In the genomic region with DNA sequence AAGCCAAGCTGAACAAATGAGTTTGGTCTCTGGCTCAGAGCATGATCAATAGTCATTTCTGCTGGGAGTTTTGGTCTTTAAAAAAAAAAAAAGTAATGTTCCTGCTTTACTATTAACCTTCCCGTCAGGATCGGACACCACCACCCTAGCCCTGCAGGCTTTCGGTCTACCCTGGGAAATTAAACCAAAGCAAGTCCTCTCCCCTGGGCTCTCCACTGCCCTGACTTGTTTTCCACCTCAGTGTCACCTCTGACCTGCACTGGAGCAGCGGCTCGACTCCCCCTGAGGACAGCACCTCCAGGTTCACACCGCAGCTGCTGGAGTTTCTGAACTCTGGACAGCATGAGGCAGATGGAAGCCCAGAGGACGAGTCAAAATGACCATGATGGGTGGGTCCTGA, we compare ENCODE assay signal across 23 mouse cellular contexts. TPM values are rescaled to one million over a fixed set of nuclear protein-coding genes. Genes with fewer than 3 reads are reported as not detected.
DNase-seq lines count a peak whose midpoint lies in the region; ATAC-seq and TF ChIP-seq lines count a peak whose summit lies in the region.
"Had no signal": no experiment of that assay in that cellular context is flagged by ENCODE, and none has a peak within 500 bp of the region (broad histone marks: within the 10 kb centered on the region; RNA-seq: fewer than 3 reads in every experiment).

No protein-coding gene starts in this region.

- H3K9ac ChIP-seq in kidney, embryonic 16.5 days (replicated peaks; ENCODE audit: low read length) = no peak overlapping the region
- H3K9ac ChIP-seq in forebrain, embryonic 12.5 days = no peak overlapping the region
- H3K9ac ChIP-seq: embryonic facial prominence, embryonic 12.5 days; embryonic facial prominence, embryonic 15.5 days; forebrain, embryonic 15.5 days; heart, embryonic 12.5 days; heart, embryonic 15.5 days; hindbrain, embryonic 12.5 days had no signal

- intact Hi-C loops in gastrocnemius, adult 2 months (cut with DNase I) = no loop called here

- ATAC-seq in kidney, embryonic 16.5 days (ENCODE audit: low FRiP score, low TSS enrichment) = peak; percentile 55; the same call in 1 of the 2 replicates
- no peak for ATAC-seq in megakaryocyte, adult 5-6 weeks (ENCODE audit: poor library complexity, severe bottlenecking)
- no peak for ATAC-seq in forebrain, embryonic 12.5 days (ENCODE audit: low FRiP score)
- ATAC-seq: forebrain, embryonic 15.5 days; hindbrain, embryonic 16.5 days; Patski had no signal

- no peaks in the 10 kb centered on the region for H3K36me3 ChIP-seq in kidney, embryonic 16.5 days (ENCODE audit: insufficient read depth, low read length)
- no peaks in the 10 kb centered on the region for H3K36me3 ChIP-seq in kidney, adult 2 months (ENCODE audit: control insufficient read depth, insufficient read depth, low read length)
- H3K36me3 ChIP-seq in megakaryocyte, embryonic 14.5 days (replicated peaks; ENCODE audit: low read length) = peaks cover 60% of the 10 kb centered on the region
- no peaks in the 10 kb centered on the region for H3K36me3 ChIP-seq in forebrain, embryonic 12.5 days (replicated peaks)
- H3K36me3 ChIP-seq: embryonic facial prominence, embryonic 15.5 days; heart, embryonic 15.5 days; hindbrain, embryonic 12.5 days had no signal

- TF ChIP-seq CTCF in gastrocnemius, adult 2 months (IDR thresholded peaks at IDR 0.05) = no peak
- TF ChIP-seq CTCF in kidney, adult 2 months (conservative IDR thresholded peaks at IDR 0.05; ENCODE audit: insufficient read depth, insufficient read length, low read depth, low read length) = no peak

- 48% methylated on average over 7 of the region's 7 CpGs for WGBS in kidney, embryonic 16.5 days
- WGBS in kidney, adult 2 months = 47% methylated on average over 7 of the region's 7 CpGs
- 80% methylated on average over 7 of the region's 7 CpGs for WGBS in forebrain, embryonic 12.5 days

- TF ChIP-seq POLR2A in kidney, adult 2 months (IDR thresholded peaks at IDR 0.05; ENCODE audit: low read depth, low read length) = no peak

- no peak overlapping the region for H3K4me3 ChIP-seq in gastrocnemius, adult 2 months
- no peak overlapping the region for H3K4me3 ChIP-seq in kidney, embryonic 16.5 days (ENCODE audit: low read length)
- no peak overlapping the region for H3K4me3 ChIP-seq in kidney, adult 2 months (ENCODE audit: insufficient read depth, low read depth, low read length)
- H3K4me3 ChIP-seq in megakaryocyte, embryonic 14.5 days (replicated peaks) = peak overlapping the region; percentile 78
- H3K4me3 ChIP-seq in forebrain, embryonic 12.5 days (replicated peaks) = no peak overlapping the region
- H3K4me3 ChIP-seq: embryonic facial prominence, embryonic 12.5 days; embryonic facial prominence, embryonic 15.5 days; forebrain, embryonic 15.5 days; heart, embryonic 12.5 days; heart, embryonic 15.5 days; hindbrain, embryonic 12.5 days had no signal

- H3K4me1 ChIP-seq in kidney, embryonic 16.5 days (ENCODE audit: insufficient read depth, low read length) = peaks cover 11% of the 10 kb centered on the region; the same call in 1 of the 2 replicates
- peaks cover 4% of the 10 kb centered on the region for H3K4me1 ChIP-seq in kidney, adult 2 months (ENCODE audit: control insufficient read depth, insufficient read depth, low read length)
- peaks cover 96% of the 10 kb centered on the region for H3K4me1 ChIP-seq in megakaryocyte, embryonic 14.5 days
- H3K4me1 ChIP-seq in forebrain, embryonic 12.5 days = peaks cover 3% of the 10 kb centered on the region; the same call in 1 of the 2 replicates
- H3K4me1 ChIP-seq: forebrain, embryonic 15.5 days had no signal

- H3K27ac ChIP-seq in gastrocnemius, adult 2 months = no peak overlapping the region
- H3K27ac ChIP-seq in kidney, embryonic 16.5 days (ENCODE audit: low read length) = no peak overlapping the region
- no peak overlapping the region for H3K27ac ChIP-seq in kidney, adult 2 months (ENCODE audit: insufficient read depth, low read depth, low read length)
- H3K27ac ChIP-seq in forebrain, embryonic 12.5 days = no peak overlapping the region
- H3K27ac ChIP-seq: embryonic facial prominence, embryonic 12.5 days; embryonic facial prominence, embryonic 15.5 days; forebrain, embryonic 15.5 days; heart, embryonic 15.5 days; hindbrain, embryonic 12.5 days had no signal

- no peaks in the 10 kb centered on the region for H3K27me3 ChIP-seq in kidney, embryonic 16.5 days (ENCODE audit: insufficient read depth, low read length)
- H3K27me3 ChIP-seq in kidney, adult 2 months (replicated peaks; ENCODE audit: control insufficient read depth, insufficient read depth, low read length) = no peaks in the 10 kb centered on the region
- no peaks in the 10 kb centered on the region for H3K27me3 ChIP-seq in megakaryocyte, embryonic 14.5 days (replicated peaks)
- no peaks in the 10 kb centered on the region for H3K27me3 ChIP-seq in forebrain, embryonic 12.5 days
- H3K27me3 ChIP-seq: embryonic facial prominence, embryonic 12.5 days; embryonic facial prominence, embryonic 15.5 days; forebrain, embryonic 15.5 days; heart, embryonic 12.5 days; heart, embryonic 15.5 days; hindbrain, embryonic 12.5 days; Patski had no signal

- H3K9me3 ChIP-seq in kidney, embryonic 16.5 days (ENCODE audit: low read length) = no peaks in the 10 kb centered on the region
- no peaks in the 10 kb centered on the region for H3K9me3 ChIP-seq in megakaryocyte, embryonic 14.5 days
- H3K9me3 ChIP-seq in forebrain, embryonic 12.5 days = no peaks in the 10 kb centered on the region
- H3K9me3 ChIP-seq: embryonic facial prominence, embryonic 12.5 days; embryonic facial prominence, embryonic 15.5 days; forebrain, embryonic 15.5 days; heart, embryonic 12.5 days; heart, embryonic 15.5 days; hindbrain, embryonic 12.5 days had no signal

- DNase-seq in gastrocnemius, adult 2 months = peak; percentile 16
- no peak for DNase-seq in gastrocnemius, postnatal 25 days
- no peak for DNase-seq in kidney, adult 2 months
- DNase-seq: adrenal gland, postnatal 10 days; adrenal gland, postnatal 36 days; cerebellum, adult 9-10 months; cerebellum, postnatal 14 days; gastrocnemius, postnatal 10 days; heart, adult 11 months; heart, postnatal 14 days; heart, postnatal 4 days had no signal

- no peak overlapping the region for H3K4me2 ChIP-seq in kidney, embryonic 16.5 days (replicated peaks; ENCODE audit: low read depth, low read length)
- no peak overlapping the region for H3K4me2 ChIP-seq in forebrain, embryonic 12.5 days
- H3K4me2 ChIP-seq: embryonic facial prominence, embryonic 12.5 days; embryonic facial prominence, embryonic 15.5 days; forebrain, embryonic 15.5 days; heart, embryonic 12.5 days; heart, embryonic 15.5 days; hindbrain, embryonic 12.5 days had no signal

RNA-seq across cellular contexts. Expression of a gene that starts 13.9 kb away (rescaled TPM):
- total RNA-seq in gastrocnemius, adult 2 months (2021) = 10 to 100 TPM; 59.2 to 65.5 TPM
- 10 to 100 TPM; 51.9 to 56.2 TPM for total RNA-seq in gastrocnemius, postnatal 25 days (2021)
- 9.6 and 10.3 TPM in 2 replicates for polyA plus RNA-seq in kidney, embryonic 16.5 days (2015; fragmentation: Nextera tagmentation; extraction: Ambion mirVana)
- polyA plus RNA-seq in kidney, adult 2 months (2012; rRNA removed) = 33.0 and 37.2 TPM in 2 replicates
- 7.4 TPM in 1 of 2 replicates, not detected in the other for polyA plus RNA-seq in megakaryocyte, embryonic 14.5 days (2012; ENCODE audit: insufficient read depth, low replicate concordance)
- 27.4 and 30.3 TPM in 2 replicates for total RNA-seq in megakaryocyte, adult 5-6 weeks (2015)
- 39.8 and 43.5 TPM in 2 replicates for total RNA-seq in megakaryocyte, adult 5-6 weeks (2017)
- polyA plus RNA-seq in forebrain, embryonic 12.5 days (2016; fragmentation: Nextera tagmentation; extraction: Ambion mirVana) = 10.5 and 10.7 TPM in 2 replicates
